Mouse (Mus musculus) kidney, postnatal 36 days (tissue): ENCODE results near the gene Cacnb4.

Experiments used
- DNase-seq, 2 experiments: peaks; one replicate each; pipeline ENCODE4 v3.0.0; 2021 to 2022; ENCODE audit warnings: mixed read lengths in 2 of 2

Gene Cacnb4

GRCm38 (mm10) chr2:52516534-52516933 is 160.1 kb downstream of the Cacnb4 start:
- DNase-seq, result no peak

GRCm38 (mm10) chr2:52512865-52513388 is 163.7 kb downstream of the Cacnb4 start:
- no peak for DNase-seq

GRCm38 (mm10) chr2:52512206-52512605 is 164.4 kb downstream of the Cacnb4 start:
- no peak for DNase-seq

- no peak for DNase-seq
Observed at GRCm38 (mm10) chr2:52511799-52512198, 164.8 kb downstream of the Cacnb4 start.

- DNase-seq, result no peak
Observed at GRCm38 (mm10) chr2:52509779-52510500, 166.7 kb downstream of the Cacnb4 start.

GRCm38 (mm10) chr2:52505164-52505563 is 171.5 kb downstream of the Cacnb4 start:
- no peak for DNase-seq

- DNase-seq, result no peak
Observed at GRCm38 (mm10) chr2:52504762-52505161, 171.9 kb downstream of the Cacnb4 start.

GRCm38 (mm10) chr2:52499849-52500262 is 176.8 kb downstream of the Cacnb4 start:
- DNase-seq, result no peak

GRCm38 (mm10) chr2:52499101-52499537 is 177.5 kb downstream of the Cacnb4 start:
- DNase-seq, result no peak

- DNase-seq, result no peak
Observed at GRCm38 (mm10) chr2:52495097-52495694, 181.4 kb downstream of the Cacnb4 start.

- DNase-seq, result no peak
Observed at GRCm38 (mm10) chr2:52494274-52494673, 182.4 kb downstream of the Cacnb4 start.

- DNase-seq, result no peak
Observed at GRCm38 (mm10) chr2:52492867-52493266, 183.8 kb downstream of the Cacnb4 start.

GRCm38 (mm10) chr2:52489840-52490239 is 186.8 kb downstream of the Cacnb4 start:
- peak in 1 of 2 experiments; percentile 19 for DNase-seq

GRCm38 (mm10) chr2:52483496-52483895 is 193.1 kb downstream of the Cacnb4 start:
- peak; percentile 17 to 49 for DNase-seq

- DNase-seq, result no peak
Observed at GRCm38 (mm10) chr2:52480476-52480875, 196.2 kb downstream of the Cacnb4 start.

GRCm38 (mm10) chr2:52478501-52478900 is 198.1 kb downstream of the Cacnb4 start:
- no peak for DNase-seq

- DNase-seq, result no peak
Observed at GRCm38 (mm10) chr2:52477550-52477907, 199.1 kb downstream of the Cacnb4 start.

GRCm38 (mm10) chr2:52476801-52477549 is 199.7 kb downstream of the Cacnb4 start:
- DNase-seq, result no peak

- DNase-seq, result no peak
Observed at GRCm38 (mm10) chr2:52475854-52476253, 200.8 kb downstream of the Cacnb4 start.

- DNase-seq, result no peak
Observed at GRCm38 (mm10) chr2:52474570-52474969, 202.1 kb downstream of the Cacnb4 start.

- DNase-seq, result no peak
Observed at GRCm38 (mm10) chr2:52471545-52472291, 204.9 kb downstream of the Cacnb4 start.

GRCm38 (mm10) chr2:52470044-52470560 is 206.5 kb downstream of the Cacnb4 start:
- no peak for DNase-seq
